Mouse (Mus musculus) lung, adult 10 weeks (tissue): ENCODE measurements around the gene Traip. TPM values are rescaled to one million over a fixed set of nuclear protein-coding genes. Genes with fewer than 3 reads are reported as not detected.

Experiments used
- polyA plus RNA-seq: library from polyadenylated mRNA; stranded (reverse); fragments of 350-450 nt; fragmentation: Illumina TruSeq; extraction: RNeasy Lipid Tissue Mini Kit (QIAGEN cat#74804); gene quantifications from one replicate; pipeline ENCODE4 v1.2.3, GENCODE M21; 2014; ENCODE audit warnings: low read depth, low replicate concordance; ENCODE audit not compliant: insufficient read depth

Traip gene
- 0.48 TPM for polyA plus RNA-seq

DNA sequence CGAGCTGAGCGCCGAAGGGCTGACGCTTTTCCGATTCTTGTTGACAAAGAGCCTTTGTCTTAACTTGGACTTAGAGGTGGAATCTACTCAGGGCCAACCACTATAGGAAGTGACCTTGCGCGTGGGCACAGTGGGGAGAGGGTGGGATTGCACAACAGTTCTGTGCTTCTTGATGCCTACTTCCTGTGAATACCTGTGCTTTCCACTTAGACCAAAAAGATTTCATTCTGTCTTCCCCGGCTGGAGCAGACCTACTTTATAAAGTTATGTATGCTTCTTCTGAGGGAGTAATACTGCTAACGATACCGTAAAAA lies at the start of gene Traip:
Traip (plus strand) TSS at position 215 of the 314 bp plus-strand sequence.

DNA sequence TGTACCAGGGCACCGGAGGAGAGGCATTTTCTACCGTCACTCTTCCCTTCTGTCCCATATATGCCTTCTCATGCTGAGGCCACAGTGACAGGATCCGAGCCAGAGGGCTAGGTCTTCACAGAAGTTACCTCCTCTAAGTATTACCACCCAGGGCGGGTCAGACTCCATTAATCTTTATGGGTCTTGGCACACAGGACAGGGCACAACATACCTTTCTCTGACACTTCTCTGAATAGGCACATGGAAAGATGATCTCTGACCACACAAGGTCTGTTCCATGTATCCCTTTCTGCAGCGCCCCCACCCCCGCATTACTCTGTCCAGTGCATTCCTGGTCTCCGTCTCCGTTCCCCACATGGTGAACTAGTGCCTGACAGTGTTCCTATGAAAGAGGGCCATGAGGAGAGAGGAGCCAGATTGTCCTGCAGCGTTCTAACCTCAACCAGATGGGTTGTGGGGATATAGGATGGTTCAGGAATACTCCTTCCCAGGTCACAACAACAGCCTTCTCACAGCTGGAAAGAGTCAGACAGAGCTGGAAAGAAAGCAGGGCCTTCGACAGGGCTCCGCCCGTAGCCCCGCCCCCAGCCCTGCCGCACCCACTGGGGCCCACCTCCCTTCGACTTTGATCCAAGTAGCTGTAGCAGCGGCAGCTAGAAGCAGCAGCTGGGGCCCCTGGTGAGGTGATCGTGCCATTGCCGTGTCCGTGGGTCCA lies 43.5 kb upstream of the Traip start, which contains the start of gene Mst1r:
Mst1r (plus strand) TSS at position 622 of the 715 bp plus-strand sequence.

DNA sequence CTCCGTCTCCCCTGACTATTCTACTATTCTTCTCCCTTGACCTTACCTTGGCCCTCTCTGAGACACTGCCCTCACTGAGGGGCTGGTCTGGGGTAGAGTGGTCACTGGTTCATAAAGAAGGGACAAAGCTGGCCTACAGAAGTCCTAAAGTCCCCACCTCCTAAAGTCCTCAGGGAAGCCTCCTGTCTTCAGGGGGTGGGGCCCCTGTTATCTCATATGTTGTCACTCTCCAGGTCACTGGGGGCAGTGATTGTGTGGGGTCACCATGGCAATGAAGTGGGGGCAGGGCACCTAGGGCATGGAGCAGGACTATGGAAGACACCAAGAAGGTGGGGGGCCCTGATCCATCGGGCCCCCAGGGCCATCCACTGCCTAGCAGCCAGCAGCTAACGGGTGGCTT lies 21.8 kb upstream of the Traip start, which contains the start of gene Actl11:
Actl11 (plus strand) TSS at position 301 of the 400 bp plus-strand sequence.

DNA sequence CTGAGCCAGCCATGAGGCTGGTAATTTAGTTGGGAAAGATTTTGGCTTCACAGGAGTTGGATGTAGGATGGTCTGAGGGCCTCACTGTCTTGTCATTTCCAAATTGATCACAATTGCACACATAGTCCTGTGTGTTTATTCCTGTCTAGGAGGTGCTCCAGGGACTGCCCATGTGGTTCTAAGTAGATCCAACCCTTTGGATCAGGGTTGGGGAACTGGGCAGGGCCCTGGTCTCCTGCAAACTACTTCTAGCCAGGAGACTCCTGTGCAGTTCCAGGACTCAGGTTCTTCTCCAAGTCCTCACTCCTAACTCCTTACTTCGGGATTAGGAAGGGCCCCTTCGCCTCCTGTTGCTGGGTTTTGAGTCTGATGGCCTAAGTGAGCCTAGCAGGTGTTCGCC lies 14.6 kb upstream of the Traip start, which contains the start of gene Camkv:
Camkv (plus strand) TSS at position 301 of the 400 bp plus-strand sequence.

DNA sequence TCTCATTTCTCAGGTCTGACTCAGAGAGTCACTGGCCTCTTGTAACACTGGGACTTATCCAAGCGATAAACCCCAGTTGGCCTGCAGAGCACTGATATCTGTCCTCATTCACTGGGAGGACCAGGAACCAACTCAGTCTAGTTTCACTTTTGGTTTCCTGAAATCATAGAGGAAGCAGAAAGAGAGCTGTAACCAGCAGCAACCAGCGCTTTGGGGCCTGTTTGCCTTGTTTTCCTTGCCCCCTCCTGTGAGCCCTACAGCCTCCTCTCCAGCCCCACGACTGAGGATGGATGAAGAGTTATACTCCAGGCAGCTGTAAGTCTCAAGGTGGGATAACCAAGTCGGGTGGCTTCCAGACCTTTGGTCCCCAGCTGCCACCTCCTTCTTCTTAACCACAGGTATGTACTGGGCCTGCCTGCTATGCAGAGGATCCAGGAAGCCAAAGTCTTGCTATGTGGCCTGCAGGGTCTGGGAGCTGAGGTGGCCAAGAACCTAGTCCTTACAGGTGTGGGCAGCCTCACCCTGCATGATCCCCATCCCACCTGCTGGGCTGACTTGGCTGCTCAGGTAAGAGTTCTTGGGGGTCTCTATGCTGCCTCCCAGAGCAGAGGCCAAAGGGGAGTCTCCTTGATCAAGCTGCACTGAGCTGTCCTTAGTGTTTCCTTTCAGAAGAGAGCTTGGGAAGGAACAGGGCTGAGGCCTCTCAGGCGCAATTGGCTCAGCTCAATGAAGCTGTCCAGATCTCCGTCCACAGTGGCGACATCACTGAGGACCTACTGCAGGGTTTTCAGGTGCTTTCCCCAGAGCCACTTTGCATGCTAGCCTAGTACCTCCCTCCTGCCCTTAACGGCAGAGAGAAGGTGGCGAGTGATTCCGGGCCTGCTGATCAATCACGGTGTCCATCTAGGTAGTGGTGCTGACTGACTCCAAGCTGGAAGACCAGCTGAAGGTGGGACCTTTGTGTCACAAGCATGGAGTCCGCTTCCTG lies 25.8 kb downstream of the Traip start, which contains the start of gene Uba7:
Uba7 (plus strand) TSS at position 107 of the 988 bp plus-strand sequence.

DNA sequence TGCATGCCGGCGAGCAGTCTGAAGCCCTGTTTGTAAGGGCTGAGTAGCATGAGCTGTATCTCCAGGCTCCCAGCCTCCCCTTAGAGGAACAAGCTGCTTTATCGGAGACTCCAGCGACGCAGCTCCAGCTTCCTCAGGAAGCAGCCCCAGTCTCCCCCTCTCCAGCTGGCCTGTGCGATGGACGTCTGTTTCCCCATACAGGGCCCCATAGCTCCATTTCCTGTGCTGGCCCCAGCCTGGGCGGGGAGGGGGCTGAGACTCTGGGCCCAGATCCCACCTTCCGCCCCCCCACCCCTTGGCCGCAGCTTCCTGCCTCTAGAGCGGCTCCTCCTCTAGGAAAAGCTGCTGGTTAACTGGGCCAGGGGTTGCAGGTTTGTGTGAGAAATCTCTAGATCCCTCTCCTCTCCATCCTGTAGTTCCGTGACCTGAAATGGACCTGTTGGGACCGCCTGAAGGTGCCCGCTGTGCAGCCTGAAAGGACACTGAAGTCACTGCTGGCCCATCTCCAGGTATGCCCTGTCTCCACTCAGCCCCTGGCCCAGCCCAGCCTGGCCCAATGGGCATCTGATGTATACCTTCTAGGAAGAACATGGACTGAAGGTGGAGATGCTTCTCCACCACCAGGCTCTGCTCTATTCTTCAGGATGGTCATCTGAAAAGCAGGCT lies 32.9 kb downstream of the Traip start, which contains the start of gene Gm20661:
Gm20661 (plus strand) TSS at position 378 of the 666 bp plus-strand sequence.

DNA sequence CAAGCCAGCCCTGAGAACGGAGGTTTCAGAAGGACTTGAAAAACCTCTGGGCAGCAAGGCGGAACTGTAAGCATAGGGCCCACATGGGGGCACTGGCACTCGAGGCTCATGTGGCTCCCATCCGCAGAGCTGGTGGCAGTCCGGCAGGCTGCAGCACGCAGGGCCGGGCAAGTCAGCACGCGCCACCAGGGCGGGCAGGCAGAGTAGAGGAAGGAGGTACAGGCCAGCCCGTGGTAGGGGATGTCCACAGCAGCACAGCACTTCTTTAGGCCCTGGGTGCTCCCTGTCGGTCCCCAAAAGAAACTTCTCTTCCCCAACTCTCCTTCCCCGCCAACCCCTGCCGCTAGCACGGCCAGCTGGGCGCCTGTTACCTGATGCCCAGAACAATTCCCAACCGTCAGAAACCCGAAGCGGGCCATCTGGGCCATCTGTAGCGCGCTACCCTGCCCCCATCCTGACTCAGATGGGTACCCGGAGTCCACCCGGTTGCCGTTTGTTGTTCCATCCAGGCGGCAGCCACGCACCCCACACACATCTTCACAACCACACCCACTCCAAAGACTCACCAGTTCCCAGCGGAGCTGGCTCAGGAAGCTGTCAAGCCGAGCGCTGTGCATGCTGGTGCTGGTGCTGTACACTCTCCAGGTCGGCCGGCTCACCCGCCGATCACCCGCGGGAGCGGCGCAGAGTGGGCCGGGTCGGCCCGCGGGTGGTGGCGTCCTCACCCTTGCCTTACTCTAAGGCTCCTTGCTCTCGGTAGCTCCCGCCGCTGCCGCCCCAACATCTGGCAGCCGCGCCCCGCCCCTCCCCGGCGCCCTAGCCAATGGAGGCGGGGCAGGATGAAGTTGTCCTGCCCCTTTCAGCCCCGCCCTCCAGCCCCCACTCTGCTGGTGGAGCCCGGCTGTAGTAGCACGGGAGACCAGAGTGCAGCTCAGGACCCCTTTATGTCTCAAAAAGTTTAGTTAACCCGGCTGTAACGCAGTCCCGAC lies 35.5 kb downstream of the Traip start, which contains the start of gene Inka1:
Inka1 (minus strand) TSS at position 749 of the 989 bp plus-strand sequence.

DNA sequence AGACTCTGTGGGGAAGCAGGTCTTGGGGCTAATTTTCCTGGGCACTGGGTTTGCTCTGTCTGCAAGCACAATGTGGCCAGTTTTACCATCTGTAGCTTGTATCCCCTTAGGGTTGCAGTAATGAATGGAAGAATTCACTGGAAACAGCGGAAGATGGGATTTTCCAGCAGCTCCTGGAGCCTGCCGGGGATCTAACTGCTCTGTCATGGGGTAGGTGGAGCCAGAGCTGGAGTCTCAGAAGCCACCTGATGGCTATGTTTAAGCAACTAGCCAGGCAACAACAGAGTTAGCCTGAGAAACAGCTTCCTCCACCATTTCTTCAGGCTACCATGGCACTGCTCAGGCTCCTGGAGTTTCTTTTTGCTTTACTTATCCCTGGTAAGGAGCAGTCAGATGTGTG lies 42.3 kb downstream of the Traip start, which contains the start of gene Cdhr4:
Cdhr4 (plus strand) TSS at position 301 of the 400 bp plus-strand sequence.

DNA sequence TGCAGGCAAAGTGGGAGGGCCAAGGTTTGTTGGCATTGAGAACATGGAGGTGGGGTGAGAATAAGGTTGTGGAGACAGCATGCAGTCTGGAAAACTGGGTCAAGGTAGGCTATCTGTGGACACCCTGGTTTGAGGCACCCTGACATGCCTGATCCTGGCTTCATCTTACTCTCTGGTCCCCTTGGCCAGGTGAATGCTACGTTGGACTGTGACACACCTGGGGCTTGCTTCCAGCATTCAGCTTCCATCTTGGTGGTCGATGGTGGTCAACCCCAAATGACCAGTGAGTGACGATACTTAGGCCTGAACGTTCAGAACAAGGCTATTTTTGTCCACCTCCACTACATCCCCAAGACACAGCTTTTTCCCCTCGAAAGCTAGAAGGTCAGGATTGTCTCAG lies 46.1 kb downstream of the Traip start, which contains the start of gene Gm20662:
Gm20662 (plus strand) TSS at position 301 of the 400 bp plus-strand sequence.

DNA sequence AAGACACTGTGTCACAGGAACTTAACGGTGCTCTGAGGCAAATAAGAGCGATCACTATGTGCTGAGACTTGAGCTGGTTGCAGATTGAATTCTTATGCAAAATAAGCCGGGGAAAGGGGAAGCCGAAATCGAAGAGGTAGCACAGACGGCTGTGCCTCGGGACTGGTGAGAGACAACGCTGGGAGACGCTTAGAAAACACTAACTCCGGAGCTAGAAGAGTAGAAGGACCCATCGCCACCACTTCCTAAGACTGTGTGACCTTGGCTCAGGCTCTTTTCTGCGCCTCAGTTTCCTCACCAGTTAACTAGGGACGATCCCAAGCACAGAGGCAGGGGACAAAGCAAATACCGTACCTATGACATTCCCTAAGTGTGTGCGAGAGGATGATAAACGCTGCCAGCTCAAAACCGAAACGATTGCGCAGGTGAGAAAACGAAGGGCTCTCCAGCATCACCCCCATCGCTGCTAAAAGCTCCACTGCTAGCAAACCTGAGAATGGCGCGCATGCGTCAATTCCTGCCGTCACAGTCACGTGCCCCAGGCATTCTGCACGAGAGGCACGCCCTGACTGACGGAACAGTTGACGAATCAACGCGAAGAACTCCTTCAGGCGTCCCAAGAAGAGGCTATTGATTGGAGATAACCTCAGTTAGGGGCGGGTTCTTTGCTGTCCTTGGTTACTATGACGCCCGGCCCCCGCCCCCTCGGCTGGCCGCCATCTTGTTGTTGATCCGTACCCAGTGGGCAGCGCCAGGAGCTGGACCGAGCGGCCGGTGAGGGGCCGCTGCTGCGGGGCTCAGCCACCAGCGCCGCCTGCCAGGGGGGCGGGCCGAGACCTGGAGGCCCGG lies 52.2 kb downstream of the Traip start, which contains the start of gene Ip6k1:
Ip6k1 (plus strand) TSS at position 580 of the 849 bp plus-strand sequence.

Other genes with a start within 250 kb of the Traip start
- 64.9 TPM for gene Sema3f, start 239.7 kb upstream of the Traip start, polyA plus RNA-seq
- 46.7 TPM for gene Rbm5, start 179.1 kb upstream of the Traip start, polyA plus RNA-seq
- gene Rbm6, start 76.9 kb upstream of the Traip start, polyA plus RNA-seq: 30.7 TPM
- 12.0 TPM for gene Mon1a, start 62.0 kb upstream of the Traip start, polyA plus RNA-seq
- 2.1 TPM for gene Mst1r, start 43.3 kb upstream of the Traip start, polyA plus RNA-seq
- gene Actl11, start 21.7 kb upstream of the Traip start, polyA plus RNA-seq: not detected
- gene Camkv, start 14.5 kb upstream of the Traip start, polyA plus RNA-seq: 0.08 TPM
- gene Uba7, start 25.4 kb downstream of the Traip start, polyA plus RNA-seq: 37.7 TPM
- 1.2 TPM for gene Gm20661, start 32.9 kb downstream of the Traip start, polyA plus RNA-seq
- 11.7 TPM for gene Inka1, start 35.7 kb downstream of the Traip start, polyA plus RNA-seq
- 28.6 TPM for gene Cdhr4, start 42.4 kb downstream of the Traip start, polyA plus RNA-seq
- 0.69 TPM for gene Gm20662, start 46.2 kb downstream of the Traip start, polyA plus RNA-seq
- gene Ip6k1, start 52.4 kb downstream of the Traip start, polyA plus RNA-seq: 38.8 TPM
- 29.0 TPM for gene Gmppb, start 99.1 kb downstream of the Traip start, polyA plus RNA-seq
- 0.90 TPM for gene Amigo3, start 103.0 kb downstream of the Traip start, polyA plus RNA-seq
- 0.99 TPM for gene Mst1, start 130.3 kb downstream of the Traip start, polyA plus RNA-seq
- 18.4 TPM for gene Rnf123, start 133.2 kb downstream of the Traip start, polyA plus RNA-seq
- 37.5 TPM for gene Apeh, start 144.5 kb downstream of the Traip start, polyA plus RNA-seq
- 0.09 TPM for gene Bsn, start 240.2 kb downstream of the Traip start, polyA plus RNA-seq